Mouse (Mus musculus): ENCODE measurements around the gene Cfb. TPM values are rescaled to one million over a fixed set of nuclear protein-coding genes. Genes with fewer than 3 reads are reported as not detected.

Gene Cfb
- total RNA-seq, 2 experiments from 2014 or later = 9.2 TPM; not detected in 1

DNA sequence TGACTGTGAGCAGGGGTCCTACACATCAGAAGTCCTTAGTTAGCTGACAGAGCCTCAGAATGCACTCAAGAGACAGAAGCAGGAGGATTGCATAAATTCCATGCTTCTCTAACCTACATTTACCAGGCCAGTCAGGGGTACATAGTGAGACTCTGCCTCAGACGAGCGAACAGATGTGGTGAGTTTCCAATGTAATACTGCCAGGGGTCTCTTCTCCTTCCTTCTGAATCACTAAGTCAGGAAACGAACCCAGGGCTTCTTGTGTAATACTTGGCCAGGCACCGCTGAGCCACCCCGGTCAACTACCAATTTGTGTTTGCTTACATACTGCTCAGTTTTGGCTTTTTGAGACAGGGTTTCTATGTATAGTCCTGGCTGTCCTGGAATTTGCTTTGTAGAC lies 25.6 kb upstream of the Cfb start:
- no peak for ATAC-seq (replicated peaks; ENCODE audit: low FRiP score, poor library complexity, severe bottlenecking)

DNA sequence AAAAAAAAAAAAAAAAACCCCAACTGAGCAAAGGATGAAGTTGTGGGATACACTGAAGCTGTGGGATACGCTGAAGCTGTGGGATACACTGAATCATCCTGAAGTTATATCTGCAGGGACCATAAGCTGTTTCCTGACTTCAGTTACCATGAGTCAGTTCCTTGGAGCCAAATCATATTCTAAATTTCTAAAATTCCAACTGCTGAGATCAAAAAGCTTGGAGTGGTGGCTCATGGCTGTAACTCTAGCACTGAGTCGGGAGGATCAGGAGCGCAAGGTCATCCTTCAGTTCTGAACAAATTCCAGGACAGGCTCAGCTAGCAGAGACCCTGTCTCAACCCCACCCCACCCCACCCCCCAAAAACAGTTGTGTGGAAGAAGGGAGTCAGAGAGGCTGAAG lies 23.3 kb upstream of the Cfb start:
- no peak for ATAC-seq (replicated peaks; ENCODE audit: low FRiP score, poor library complexity, severe bottlenecking)

DNA sequence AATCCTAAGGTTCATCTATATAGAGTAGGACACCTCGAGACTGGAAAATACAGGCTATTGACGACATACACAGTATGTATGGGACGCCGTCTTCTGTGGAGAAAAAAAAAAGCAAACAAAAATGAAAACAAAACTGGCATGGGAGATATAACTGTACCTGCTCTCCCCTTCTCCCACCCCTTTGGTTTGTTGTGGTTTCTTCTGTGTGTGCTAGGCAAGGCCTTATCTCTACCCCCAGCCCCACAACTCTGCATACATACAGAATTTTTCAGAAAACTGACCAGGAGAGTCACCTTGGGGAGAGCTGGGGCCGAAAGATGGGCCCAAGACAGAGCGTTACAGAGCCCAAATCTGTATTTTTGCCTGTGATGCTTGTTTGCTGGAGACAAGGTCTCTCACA lies 22.4 kb upstream of the Cfb start:
- ATAC-seq (replicated peaks; ENCODE audit: low FRiP score, poor library complexity, severe bottlenecking) = no peak

DNA sequence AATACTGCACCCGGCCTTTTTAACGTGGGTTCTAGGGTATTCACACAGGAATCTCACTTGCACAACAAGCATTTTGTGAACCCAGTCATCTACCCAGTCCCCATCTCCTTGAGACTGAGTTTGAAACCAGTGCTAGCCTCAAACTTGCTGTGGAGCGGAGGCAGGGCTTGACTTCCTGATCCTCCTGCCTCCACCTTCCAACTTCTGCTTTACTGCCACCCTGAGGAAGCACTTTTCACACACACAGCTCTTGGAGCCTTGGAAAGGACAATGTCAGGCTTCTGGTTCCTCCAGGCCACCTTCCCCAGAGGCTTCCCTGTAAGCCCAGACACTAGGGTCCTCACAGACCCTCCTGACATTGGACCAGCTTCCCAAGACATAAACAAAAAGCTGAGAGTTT lies 21.0 kb upstream of the Cfb start:
- no peak for ATAC-seq (replicated peaks; ENCODE audit: low FRiP score, poor library complexity, severe bottlenecking)

DNA sequence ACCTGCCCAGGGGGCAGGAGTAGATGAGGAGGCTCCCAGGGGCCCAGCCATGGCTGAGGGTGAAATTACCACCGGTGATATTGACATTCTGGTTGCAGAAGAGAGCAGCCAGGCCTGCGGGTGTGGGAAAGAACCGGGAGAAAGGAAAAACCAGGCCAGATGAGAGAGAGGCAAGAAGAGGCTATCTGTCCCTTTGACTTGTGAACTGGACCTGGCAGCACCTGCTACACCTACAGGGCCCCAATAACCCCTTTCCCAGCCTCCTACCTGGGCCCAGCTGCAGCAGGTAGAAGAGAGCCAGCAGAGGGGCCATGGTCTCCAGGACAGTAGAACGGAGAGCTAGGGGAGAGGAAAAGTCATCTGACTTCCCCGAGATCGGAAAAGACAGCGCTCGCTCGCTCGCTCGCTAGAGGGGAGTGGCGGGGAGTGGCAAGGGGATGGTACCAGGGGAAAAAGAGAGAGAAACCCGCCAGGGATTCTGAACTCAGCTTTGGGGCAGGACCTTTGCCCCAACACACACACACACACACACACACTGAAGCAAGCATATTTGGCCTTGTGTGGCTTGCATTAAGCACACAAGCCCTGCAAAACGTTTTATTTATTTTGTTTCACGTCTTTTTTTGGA lies 19.5 kb upstream of the Cfb start, which contains the start of gene Gm20547:
TSS of gene Gm20547 (minus strand) at position 360 of the 628 bp plus-strand sequence.
- ATAC-seq (replicated peaks; ENCODE audit: low FRiP score, poor library complexity, severe bottlenecking) = no peak

DNA sequence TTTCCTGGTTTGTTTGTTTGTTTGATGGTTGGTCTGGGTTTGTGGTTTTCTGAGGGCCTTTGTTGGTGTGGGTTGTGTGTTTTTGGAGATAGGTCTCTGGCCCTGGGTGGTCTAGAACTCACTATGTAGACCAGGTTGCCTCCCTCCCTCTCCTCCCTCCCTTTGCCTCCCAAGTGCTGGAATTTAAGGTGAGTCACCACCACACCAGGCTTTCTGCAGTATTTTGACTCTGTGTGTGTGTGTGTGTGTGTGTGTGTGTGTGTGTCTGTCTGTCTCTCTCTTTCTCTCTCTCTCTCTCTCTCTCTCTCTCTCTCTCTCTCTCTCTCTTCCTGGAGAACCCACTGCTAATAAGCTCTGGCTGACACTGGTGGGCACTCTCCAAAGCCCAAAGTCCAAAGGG lies 18.8 kb upstream of the Cfb start:
- no peak for ATAC-seq (replicated peaks; ENCODE audit: low FRiP score, poor library complexity, severe bottlenecking)

DNA sequence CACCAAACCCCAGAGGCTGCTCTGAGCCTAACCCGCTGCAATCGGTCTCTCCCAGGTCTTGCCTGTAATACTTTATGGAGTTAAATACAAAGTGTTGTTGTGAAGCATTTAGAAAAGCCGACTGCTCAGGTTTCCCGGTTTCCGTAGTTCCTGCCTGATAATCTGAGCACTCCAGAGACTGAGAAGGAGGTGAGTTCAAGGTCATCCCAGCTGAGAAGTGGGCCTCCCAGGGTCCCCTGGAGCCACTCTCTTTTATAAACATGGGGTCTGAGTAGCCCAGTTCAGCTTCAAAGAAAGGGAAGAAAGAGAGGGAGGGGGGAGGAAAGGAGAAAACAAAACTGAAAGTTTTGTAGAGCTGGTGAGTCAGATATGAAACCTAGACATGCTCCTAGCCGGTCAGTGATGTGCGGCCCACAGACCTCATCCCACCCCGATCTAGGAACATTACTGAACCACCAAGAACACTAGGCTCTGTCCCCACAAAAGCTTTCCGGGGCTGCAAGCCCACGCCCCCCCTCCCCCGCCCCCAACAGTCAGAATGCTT lies 17.1 kb upstream of the Cfb start, which contains the start of gene Zbtb12:
TSS of gene Zbtb12 (plus strand) at position 148 of the 544 bp plus-strand sequence.
- no peak for ATAC-seq (replicated peaks; ENCODE audit: low FRiP score, poor library complexity, severe bottlenecking)

DNA sequence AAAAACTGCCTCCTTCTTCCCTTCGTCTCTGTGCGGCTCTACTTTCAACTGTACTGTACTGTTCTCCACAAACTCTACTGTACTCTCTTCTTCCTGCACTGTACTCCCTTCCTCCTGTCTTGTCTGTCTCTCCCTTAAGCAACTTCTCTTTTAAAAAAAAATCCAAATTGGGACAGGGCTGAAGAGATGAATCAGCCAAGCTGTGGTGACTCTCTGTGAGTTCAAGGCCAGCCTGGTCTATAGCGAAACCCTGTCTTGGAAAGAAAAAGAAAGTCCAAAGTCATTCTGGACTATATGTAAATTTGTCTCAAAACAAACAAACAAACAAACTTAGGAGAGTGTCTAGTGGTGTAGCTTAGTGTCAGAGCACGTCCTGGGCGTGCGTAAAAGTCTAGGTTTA lies 12.0 kb upstream of the Cfb start:
- no peak for ATAC-seq (replicated peaks; ENCODE audit: low FRiP score, poor library complexity, severe bottlenecking)

DNA sequence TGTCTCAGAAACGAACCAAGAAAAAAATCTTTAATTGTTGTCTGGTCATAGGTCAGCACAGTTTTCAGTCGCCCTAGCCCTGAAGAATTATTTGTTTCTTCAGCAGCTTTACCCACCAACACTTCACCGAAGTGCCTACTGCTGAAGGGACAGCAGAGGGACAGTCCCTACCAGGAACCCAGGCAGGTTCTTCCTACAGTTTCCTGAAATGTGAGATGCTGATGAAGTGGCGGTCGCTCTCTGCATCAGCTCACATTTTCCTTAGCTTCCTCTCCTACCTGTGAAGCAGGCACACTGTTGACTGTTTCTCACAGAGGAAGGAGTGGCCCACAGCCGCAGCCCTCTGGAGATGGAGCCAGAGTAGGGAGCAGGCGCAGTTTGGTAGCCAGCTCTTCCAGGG lies 3.7 kb upstream of the Cfb start:
- no peak for ATAC-seq (replicated peaks; ENCODE audit: low FRiP score, poor library complexity, severe bottlenecking)

DNA sequence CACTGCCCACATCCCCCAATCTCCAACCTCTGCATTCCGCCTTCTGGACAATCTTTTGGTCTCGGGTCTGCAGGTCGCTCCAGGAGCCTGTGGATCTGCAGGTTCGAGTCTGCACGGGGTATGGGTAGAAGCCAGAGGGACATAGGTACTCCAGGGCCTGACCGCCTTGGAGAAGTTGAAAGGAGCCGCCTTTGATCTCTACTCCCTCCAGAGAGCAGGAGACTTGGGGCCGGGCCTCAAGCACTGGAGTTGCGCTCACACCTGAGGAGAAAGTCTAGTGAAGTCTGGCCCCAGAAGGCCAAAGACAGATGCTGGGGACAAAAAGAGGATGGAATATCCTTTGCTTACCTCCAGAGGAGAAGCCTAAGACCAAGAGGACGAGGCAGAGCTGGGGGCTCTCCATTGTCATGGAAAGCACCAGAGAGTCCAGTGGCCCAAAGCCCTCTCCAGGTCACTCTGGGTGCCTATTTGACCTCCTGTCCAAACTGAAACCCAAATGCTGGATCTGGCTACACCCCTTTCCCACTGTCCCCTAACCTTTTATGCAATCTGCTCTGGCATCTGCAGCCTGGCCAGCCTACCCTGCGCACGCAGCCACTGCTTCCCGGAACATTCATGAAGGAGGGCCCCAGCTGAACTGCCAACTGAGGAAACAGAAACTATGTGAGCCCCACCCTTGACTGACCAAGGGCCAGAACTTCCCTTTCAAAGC lies 458 bp downstream of the Cfb start:
- ATAC-seq (replicated peaks; ENCODE audit: low FRiP score, poor library complexity, severe bottlenecking) = no peak

DNA sequence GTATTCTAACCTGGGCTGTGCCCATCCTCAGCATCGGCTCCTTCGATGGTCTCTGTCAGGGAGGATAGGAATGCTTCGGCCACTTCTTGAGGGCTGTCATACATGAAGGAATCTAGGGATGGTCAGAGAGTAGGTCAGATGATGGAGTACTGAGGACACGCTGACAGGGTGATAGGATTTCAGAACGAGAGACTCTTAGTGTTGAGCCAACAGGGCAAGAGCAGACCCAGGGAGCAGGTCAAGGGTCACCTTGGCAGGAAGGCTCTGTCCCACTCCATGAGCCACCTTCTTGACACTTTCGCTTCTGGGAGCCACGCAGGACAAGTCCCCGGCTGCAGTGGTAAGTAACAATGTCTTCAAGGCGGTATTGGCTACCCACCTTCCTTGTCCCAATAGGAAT lies 1.8 kb downstream of the Cfb start:
- ATAC-seq (replicated peaks; ENCODE audit: low FRiP score, poor library complexity, severe bottlenecking) = no peak

DNA sequence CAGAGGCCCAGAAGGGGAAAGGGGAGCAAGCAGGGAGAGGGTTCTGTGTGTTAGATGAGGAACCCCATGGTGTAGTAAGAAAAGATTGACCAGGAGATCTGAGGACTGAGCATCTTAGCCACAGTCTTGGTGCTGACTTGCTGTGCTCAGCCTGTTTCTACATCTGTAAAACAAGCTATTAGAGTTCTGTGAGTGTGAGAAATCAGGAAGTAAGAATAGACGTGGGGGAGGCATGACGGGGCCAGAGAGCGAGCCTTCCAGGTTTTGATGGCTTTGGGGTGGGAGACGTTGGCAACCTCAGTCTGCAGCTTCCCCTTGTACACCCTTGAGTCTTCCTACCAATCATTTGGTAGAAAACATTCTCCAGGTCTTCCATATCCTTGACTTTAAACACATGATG lies 3.6 kb downstream of the Cfb start:
- ATAC-seq (replicated peaks; ENCODE audit: low FRiP score, poor library complexity, severe bottlenecking) = no peak

DNA sequence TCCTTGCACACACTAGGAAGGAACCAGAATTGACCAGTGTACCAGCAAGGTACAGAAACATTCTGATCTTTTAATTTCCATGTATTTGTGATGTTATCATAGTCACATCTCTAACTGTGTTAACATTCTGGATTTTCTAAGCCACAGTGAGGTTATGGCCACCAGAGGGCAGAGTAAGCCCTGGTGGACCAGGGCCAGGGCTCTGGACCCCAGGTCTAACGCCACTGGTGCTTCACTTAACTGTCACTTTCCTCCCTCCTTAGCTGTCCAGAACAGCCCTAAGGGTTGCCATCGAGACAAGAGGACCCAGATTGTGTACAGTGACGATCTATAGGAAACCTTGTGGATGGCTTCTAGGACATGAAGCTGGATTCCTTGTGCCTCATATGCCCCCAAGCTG lies 6.5 kb downstream of the Cfb start:
- no peak for ATAC-seq (replicated peaks; ENCODE audit: low FRiP score, poor library complexity, severe bottlenecking)

DNA sequence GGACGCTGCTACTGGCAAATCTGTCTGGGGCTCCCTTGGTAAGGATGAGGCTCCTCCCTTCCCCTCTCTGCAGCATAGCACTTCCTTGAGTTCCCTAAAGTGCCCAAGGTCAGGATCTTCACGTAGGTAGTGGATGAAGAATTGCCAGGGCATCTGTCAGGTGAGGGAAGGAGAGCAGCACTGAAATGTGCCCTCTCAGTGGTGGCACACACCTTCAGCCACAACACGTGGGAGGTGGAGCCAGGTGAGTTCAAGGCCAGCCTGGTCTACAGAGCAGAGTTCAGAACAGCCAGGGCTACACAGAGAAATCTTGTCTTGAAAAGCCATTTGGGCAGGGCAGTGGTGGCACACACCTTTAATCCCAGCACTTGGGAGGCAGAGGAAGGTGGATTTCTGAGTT lies 7.6 kb downstream of the Cfb start:
- no peak for ATAC-seq (replicated peaks; ENCODE audit: low FRiP score, poor library complexity, severe bottlenecking)

DNA sequence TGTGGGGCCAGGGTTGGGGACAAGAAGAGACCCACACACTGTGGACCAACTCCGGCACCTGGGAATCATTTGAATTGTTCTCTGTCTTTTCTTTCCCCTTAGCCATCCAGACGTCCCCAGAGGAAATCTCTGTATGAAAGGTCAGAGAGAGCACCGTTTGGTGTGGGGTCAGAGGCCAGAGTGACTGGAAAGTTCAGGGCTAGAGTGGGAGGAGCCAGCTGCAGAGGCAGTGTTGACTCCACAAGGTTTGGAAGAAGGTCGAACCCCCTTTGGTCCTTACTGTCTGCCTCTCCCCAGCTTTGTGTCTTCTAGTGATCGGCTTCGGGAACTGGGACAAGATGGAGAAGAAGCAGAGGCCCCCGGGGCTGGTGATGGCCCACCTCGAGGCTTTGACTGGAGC lies 8.8 kb downstream of the Cfb start:
- no peak for ATAC-seq (replicated peaks; ENCODE audit: low FRiP score, poor library complexity, severe bottlenecking)

DNA sequence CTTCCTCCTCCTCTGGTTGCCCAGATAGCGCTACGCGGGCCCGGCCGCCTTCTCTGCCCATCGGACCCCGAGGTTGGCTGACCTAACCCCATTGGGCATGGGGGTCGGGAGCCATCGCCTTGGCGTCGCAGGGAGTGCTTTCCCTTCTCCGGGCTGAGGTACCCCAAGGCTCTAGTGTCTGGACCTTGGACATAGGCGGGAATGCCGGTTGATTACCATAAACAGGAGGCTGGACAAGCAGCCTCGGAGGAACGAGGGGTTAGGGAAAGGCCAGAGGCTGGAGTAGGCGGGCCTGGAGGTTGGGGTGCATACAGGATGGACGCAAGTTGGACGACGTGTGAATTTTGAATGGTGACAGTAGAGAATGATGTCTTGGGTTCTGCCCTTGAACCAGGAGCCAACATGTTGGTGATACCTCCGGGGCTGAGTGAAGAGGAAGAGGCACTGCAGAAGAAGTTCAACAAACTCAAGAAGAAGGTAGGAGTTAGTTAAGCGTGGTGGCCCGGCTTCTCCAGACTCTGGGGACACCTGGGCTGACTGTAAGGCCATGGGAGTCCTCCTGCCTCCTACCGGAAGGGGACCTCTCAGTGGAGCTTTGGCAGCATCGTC lies 11.7 kb downstream of the Cfb start:
- ATAC-seq (replicated peaks; ENCODE audit: low FRiP score, poor library complexity, severe bottlenecking) = peak; percentile 18; the same call in 1 of the 2 replicates

DNA sequence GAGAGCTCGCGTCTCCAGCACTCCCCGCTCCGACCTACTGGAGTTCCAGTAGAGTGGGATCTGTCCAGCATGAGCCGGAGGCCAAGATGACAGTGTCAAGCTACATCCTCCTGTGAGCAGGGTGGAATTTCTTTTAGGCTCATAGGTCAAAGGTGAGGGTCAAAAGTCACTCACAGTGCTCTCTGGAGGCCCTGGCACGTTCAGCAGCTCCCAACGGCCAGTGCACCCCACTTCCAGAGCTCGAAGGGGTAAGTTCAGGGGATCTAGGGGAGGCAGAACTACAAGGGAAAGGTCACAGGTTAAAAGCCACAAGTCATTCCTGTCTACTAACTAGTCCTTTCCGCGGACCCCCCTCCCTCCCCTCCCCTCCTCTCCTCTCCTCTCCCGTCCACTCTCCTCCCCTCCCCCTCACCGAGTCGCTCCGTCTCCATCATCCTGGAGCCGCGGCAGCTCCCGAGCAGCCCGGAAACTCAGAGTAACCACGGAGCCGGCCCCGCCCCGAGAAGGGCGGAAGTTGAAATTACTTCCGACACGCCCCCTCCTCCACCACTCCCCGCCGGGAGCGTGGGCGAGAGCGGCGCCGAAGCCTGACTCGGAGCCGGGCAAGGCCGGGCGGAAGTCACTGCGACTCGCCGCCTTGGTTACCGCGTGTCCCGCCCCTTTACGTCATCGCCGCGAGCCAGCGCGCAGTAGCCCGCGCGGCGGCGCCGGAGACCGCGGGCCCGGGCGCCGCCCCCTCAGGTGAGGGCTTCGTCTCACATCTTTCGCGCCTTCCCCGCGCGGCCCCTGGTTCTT lies 12.4 kb downstream of the Cfb start, which contains the start of the genes Skiv2l and Nelfe:
TSS of gene Skiv2l (minus strand) at position 489 of the 795 bp plus-strand sequence.
TSS of gene Nelfe (plus strand) at position 670 of the 795 bp plus-strand sequence.
- ATAC-seq (replicated peaks; ENCODE audit: low FRiP score, poor library complexity, severe bottlenecking) = peak; percentile 97

DNA sequence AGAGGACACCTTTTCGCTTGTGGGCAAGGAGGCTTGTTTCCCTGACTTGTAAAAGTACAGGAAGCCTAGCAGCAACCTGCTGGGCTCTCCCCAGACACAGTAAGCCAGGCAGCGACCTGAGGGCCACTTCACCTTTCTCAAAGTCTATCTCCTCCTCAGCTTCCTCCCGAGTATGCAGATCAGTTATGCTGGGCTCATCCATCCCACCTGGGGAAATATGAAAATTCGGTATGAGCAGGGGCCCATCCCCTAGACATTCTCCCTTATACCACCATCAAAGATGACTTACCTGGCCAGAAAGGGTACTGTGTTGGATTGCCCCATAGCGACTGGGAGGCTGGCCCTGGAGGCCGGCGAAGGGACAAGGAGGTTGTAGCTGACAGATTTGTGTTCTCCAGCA lies 14.7 kb downstream of the Cfb start:
- no peak for ATAC-seq (replicated peaks; ENCODE audit: low FRiP score, poor library complexity, severe bottlenecking)

DNA sequence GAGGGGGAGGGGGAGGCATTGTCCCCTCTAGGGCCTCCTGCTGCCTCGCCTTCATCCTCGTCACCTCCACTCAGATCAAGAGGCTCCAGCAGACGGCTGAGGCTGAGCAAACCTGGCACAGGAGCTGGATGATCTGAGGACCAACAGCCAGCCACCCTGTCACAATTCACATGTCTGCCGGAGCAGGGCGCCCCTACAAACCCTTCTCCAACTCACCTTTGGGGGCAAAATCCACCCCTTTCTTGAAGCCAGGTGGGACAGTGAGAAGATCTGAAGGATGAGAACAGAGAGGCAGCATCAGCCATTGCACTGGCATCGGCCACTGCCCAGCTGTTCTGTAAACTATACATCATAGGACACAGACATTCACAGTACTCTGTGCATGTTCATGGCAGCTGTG lies 15.1 kb downstream of the Cfb start:
- ATAC-seq (replicated peaks; ENCODE audit: low FRiP score, poor library complexity, severe bottlenecking) = no peak

DNA sequence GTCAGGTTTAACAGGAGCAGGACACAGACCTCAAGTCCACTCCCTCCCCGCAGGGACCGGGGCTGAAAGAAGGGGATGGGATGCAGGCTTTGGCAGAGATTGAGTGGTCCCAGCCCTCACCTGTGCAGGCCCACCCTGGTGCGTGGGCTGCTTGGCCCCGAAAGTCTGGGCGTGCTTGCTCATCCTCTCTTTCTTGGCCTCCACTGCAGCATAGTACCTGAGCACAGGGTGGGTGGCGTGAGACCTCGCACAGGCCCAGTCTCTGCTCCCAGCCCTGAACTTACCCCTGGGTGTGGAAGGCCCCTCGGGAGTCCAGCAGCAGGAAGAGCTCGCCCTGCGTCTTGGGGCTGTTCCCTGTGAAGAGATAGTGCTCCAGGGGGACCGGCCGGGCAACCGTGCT lies 17.4 kb downstream of the Cfb start:
- no peak for ATAC-seq (replicated peaks; ENCODE audit: low FRiP score, poor library complexity, severe bottlenecking)
